Mouse (Mus musculus): ENCODE measurements around the gene Sv2a.

Sv2a gene

GRCm38 (mm10) chr3:96180727-96181477 is at the start of gene Sv2a:
Gene Sv2a (plus strand): TSS chr3:96181151.
- DNase-seq = peak; percentile 76

- no peak for DNase-seq
Observed at GRCm38 (mm10) chr3:96132478-96132877, 48.5 kb upstream of the Sv2a start.

GRCm38 (mm10) chr3:96133327-96133905 is 47.5 kb upstream of the Sv2a start:
- no peak for DNase-seq

- no peak for DNase-seq
Observed at GRCm38 (mm10) chr3:96135011-96135410, 45.9 kb upstream of the Sv2a start.

GRCm38 (mm10) chr3:96147950-96148349 is 33.0 kb upstream of the Sv2a start:
- DNase-seq = peak; percentile 77

GRCm38 (mm10) chr3:96151836-96152235 is 29.1 kb upstream of the Sv2a start:
- no peak for DNase-seq

GRCm38 (mm10) chr3:96152611-96153010 is 28.3 kb upstream of the Sv2a start:
- DNase-seq = no peak

- no peak for DNase-seq
Observed at GRCm38 (mm10) chr3:96155501-96155900, 25.4 kb upstream of the Sv2a start.

- no peak for DNase-seq
Observed at GRCm38 (mm10) chr3:96159820-96160219, 21.1 kb upstream of the Sv2a start.

- no peak for DNase-seq
Observed at GRCm38 (mm10) chr3:96160222-96160802, 20.6 kb upstream of the Sv2a start.

- peak; percentile 44 for DNase-seq
Observed at GRCm38 (mm10) chr3:96160803-96161516, 20.0 kb upstream of the Sv2a start.

GRCm38 (mm10) chr3:96161869-96162840 is 18.8 kb upstream of the Sv2a start, which contains the start of gene Mtmr11:
Gene Mtmr11 (plus strand): TSS chr3:96162004.
- DNase-seq = peak; percentile 44

- no peak for DNase-seq
Observed at GRCm38 (mm10) chr3:96163040-96163439, 17.9 kb upstream of the Sv2a start.

- DNase-seq = peak; percentile 45
Observed at GRCm38 (mm10) chr3:96168466-96169158, 12.3 kb upstream of the Sv2a start.

GRCm38 (mm10) chr3:96170276-96170675 is 10.7 kb upstream of the Sv2a start:
- DNase-seq = no peak

GRCm38 (mm10) chr3:96170976-96171545 is 9.9 kb upstream of the Sv2a start:
- DNase-seq = no peak

GRCm38 (mm10) chr3:96171583-96172196 is 9.3 kb upstream of the Sv2a start:
- no peak for DNase-seq

GRCm38 (mm10) chr3:96172197-96173178 is 8.5 kb upstream of the Sv2a start, which contains the start of gene Sf3b4:
Gene Sf3b4 (plus strand): TSS chr3:96172332.
- DNase-seq = peak; percentile 97

- no peak for DNase-seq
Observed at GRCm38 (mm10) chr3:96173185-96173584, 7.8 kb upstream of the Sv2a start.

Measured in retina, postnatal 1 day (tissue).